Mouse (Mus musculus): ENCODE data around the gene Abhd17c. TPM values are rescaled to one million over a fixed set of nuclear protein-coding genes. Genes with fewer than 3 reads are reported as not detected.
"Not testable (repeated sequence)": the region's sequence is repeated elsewhere in the genome, so short reads cannot be mapped to it uniquely, and the experiment has no call there.

The Abhd17c gene
- total RNA-seq, 2 experiments from 2014 or later, result 42.0 to 43.7 TPM

DNA sequence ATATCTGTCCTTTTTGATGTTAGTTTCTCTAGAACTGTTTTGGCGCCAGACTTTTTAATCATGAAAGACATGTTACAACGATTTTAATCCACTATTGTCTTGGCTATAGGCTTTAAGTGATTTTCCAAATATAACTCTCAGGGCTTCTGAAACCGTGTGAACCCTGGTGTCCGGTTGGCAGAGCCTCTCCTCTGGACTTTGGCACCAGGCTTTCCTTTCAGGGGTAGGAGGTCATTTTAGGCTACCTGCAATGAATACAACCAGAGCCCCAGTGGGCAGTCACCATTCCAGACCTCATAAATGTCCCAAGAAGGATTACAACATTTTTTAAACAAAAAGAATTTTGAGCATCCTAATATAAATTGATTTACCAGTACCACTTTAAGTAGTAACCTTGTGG, 1.1 kb upstream of the Abhd17c start:
- DNase-seq, result no peak

DNA sequence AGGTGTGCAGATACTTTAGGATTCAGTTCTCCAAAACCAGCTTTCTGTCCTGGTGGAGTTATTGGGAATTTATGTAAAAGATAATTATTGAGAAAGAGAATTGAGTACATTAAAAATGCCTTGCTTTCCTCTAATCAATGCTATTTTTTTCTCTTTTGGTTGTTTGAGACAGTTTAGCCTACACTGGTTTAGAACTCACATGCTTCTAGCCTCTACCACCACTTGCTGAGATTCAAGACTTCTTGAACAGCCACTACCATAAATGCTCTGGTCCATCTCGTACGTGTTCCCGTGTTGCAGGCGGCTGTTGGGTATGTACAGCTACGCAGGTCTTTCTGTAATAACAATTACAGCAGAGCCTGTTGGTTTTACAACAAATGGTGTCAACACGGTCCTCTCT, 681 bp upstream of the Abhd17c start:
- no peak for DNase-seq

- peak; percentile 97 for DNase-seq
These were observed 254 bp upstream of the Abhd17c start for GRCm38 (mm10) chr7:84151960-84152334.

DNA sequence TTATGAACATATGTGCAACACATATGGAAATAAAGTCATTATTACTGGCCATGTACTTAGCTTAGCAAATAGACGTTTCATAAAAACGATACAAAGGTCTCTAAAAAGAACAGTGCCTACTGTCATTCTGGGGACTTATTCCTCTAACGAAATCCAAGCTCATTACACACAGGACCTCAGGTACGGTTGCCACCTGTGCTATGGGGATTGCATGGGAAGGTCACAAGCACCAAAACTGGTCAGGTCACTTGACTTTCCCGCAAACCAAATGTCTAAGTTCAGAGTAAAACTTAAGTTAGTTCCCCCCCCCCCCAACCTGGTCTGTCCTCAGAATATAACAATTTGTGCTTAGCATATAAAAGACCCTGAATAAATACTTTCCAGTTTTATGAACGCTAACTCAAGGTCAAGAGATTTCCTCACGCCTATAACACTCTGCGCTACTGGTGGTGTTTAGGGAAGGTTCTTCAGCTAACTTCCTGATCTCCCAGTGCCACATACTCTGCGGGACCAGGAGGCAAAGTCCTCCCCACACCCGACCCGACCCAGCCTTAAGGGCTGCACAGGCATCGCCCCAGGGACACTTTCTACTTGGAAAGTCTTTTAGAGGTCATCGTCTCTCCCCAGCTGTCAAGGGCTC, 1.2 kb downstream of the Abhd17c start:
- no peak for DNase-seq

- no peak for DNase-seq
These were observed 1.9 kb downstream of the Abhd17c start for GRCm38 (mm10) chr7:84149821-84150220.

DNA sequence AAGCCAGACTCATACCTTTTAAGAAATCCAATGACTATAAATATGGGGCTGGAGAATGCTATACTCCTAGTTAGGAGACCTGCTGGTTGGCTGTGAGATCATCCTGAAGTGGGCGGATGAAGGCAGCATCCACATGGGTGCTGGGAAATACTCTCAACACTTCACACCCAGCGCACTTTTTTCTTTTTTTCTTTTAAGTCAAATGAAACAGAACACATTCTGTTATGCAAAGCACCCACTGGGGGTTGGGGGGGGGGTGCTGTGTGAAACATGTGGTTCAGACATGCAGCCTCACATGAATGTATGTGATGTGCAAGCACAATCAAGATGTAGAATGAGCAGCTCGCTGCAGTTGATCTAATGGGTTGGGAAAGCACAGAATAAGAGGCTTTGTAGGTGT, 2.8 kb downstream of the Abhd17c start:
- no peak for DNase-seq

- DNase-seq, result no peak
These were observed 3.9 kb downstream of the Abhd17c start for GRCm38 (mm10) chr7:84147746-84148145.

DNA sequence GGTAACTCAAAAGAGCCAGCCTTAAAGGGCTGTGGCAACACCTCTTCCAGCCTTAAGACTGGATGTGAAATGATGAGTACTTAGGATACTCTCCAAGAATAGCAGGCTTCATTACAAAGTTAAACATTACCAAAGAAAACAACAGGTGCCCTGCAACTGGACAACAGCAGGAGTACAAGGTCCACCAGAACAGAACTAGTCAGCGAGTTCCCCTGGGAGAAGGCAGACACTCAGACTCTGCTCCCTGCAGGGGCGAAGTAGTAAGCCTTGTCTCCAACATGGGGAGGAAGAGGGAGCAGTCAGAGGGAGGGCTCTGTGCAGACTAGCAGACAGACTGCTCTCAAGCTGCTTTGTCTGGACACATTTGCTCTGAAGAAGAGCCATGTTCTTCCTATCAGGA, 6.1 kb downstream of the Abhd17c start:
- DNase-seq, result no peak

GRCm38 (mm10) chr7:84142736-84143473, 8.8 kb downstream of the Abhd17c start:
- DNase-seq, result no peak

GRCm38 (mm10) chr7:84142196-84142595, 9.5 kb downstream of the Abhd17c start:
- no peak for DNase-seq

DNA sequence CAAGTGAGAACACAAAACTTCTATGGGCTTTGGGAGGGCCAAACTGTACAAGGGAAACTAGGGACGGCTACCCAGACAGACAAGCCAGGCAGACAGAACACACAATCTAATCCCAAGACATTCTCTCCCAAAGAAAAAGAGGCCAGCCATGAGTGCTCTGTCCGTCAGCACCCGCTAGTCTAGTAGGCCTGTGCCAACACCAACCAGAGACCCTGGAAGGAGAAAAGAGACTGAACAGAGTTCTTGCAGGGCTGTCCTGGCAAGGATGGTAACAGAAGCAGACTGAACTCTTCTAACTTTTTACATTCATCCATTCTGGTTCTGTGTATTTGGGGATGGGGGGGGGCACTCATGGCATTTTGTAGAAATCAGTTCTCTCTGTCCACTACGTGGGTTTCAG, 12.1 kb downstream of the Abhd17c start:
- no peak for DNase-seq

- DNase-seq, result no peak
These were observed 13.0 kb downstream of the Abhd17c start for GRCm38 (mm10) chr7:84138731-84139130.

- DNase-seq, result no peak
These were observed 13.9 kb downstream of the Abhd17c start for GRCm38 (mm10) chr7:84137779-84138178.

GRCm38 (mm10) chr7:84135799-84136700, 15.6 kb downstream of the Abhd17c start:
- DNase-seq, result no peak

- DNase-seq, result peak; percentile 71
These were observed 19.0 kb downstream of the Abhd17c start for GRCm38 (mm10) chr7:84132704-84133103.

DNA sequence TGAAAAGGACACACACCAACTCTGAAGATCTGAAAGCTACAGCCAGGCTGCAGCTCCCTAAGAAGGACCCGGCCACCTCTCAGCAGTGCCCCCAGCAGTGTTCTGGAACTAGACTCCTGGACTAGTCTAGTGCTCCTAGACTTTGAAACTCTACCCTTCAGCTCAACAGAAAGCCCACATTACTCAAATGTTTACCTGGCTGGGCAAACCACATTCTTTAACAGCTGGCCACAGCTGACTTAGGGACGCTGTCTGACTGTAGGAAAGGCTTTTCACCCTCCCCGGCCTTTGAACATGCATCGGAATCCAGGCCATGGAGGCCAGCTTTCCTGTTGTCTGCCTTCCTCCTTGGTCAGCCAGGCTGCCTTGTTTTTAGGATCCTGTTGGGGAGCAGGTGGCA, 20.0 kb downstream of the Abhd17c start:
- no peak for DNase-seq

GRCm38 (mm10) chr7:84128661-84129060, 23.0 kb downstream of the Abhd17c start:
- no peak for DNase-seq

DNA sequence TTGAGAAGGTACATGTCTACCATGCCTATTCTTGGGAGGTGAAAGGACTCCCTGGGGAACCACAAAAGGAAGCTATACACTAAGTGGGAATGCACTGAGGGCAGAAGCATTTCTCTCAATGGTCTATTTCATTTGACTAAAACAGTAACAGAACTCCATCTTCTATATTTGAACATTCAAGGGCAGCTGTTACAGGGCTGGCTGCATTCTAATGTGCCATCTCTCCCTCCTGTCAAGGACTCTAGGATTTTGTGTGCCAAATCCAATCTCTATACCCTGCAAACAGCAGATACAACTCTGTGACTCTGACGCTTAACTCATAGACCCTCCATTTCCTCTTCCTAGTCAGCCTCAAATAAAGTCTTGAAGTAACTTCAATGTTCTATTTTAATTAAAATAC, 26.0 kb downstream of the Abhd17c start:
- no peak for DNase-seq

GRCm38 (mm10) chr7:84123651-84124050, 28.0 kb downstream of the Abhd17c start:
- DNase-seq, result not testable (repeated sequence)

DNA sequence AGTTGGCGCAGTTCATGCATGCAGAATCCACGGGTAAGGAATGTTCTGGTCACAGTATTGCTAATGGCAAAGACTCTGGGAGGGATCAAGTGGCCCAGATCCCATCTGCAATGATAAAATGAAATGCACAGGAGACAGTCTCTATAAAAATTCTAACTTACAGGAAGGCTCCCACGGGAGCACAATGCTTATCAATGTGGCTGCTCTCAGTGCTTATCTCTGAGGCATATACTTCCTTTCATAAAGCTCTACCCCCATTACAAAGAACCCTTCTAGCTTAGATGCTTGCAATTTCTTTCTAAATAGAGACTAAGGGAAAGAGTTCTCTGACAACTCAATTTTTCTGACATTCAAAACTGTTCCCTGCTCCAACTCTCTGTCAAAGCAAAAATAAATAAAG, 29.9 kb downstream of the Abhd17c start:
- DNase-seq, result no peak

DNA sequence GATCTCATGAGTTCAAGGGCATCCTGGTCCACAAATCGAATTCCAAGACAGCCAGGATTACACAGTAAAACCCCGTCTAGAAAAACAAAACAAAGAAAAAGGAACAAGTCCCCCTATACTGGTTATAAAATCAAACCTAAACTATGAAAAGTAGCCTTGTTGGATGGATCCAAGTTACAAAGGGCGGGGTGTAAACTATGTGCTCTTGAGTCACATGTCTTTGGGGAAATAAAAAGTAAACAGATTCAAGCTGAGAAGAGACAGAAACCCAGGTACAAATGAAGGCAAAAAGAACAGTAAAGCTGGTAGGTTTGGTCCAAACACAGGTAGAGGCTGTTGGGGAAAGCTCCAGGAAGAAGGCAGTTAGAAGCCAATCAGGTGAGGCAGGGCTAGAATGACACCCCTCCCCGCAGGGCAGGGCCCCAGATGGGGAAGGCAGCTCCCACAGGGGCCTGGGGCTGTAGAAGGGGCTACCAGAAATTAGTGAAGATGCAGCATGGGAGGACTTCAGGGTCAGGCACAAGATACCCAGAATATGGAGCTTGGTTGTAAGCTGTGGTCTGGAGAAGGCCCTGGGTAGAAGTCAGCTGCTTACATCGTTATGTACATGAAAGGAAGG, 31.4 kb downstream of the Abhd17c start:
- DNase-seq, result no peak
